Mouse (Mus musculus) kidney, postnatal 10 days (tissue): Measurements from ENCODE around the gene Ipcef1.

ENCODE experiments used
- DNase-seq: peaks from one replicate; pipeline ENCODE4 v3.0.0; 2021; ENCODE audit warnings: mixed read lengths

Ipcef1 gene

GRCm38 (mm10) chr10:7052315-7053017, at the start of gene Ipcef1:
TSS of gene Ipcef1 (minus strand) at chr10:7052478.
- DNase-seq: peak; percentile 17

DNA sequence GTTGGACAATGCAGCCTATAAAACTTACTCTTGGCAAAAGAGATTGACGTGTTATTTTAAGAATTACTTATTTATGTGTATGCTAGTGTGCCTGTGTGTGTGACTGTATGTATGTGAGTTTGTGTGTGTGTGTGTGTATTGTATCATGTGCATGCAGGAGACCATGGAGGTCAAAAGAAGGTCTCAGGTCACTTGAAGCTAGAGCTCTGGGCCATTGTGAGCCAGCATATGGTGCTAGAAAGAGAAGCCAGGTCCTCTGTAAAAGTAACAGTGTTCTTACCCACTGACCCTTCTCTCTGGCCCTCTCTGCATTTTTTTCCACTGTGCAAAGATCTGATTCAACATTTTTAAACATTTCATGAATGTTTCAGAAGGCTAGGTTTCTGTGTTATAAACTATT, 25.7 kb upstream of the Ipcef1 start:
- DNase-seq: no peak

GRCm38 (mm10) chr10:7077389-7077808, 25.1 kb upstream of the Ipcef1 start:
- DNase-seq: no peak

GRCm38 (mm10) chr10:7076662-7077211, 24.5 kb upstream of the Ipcef1 start:
- peak; percentile 60 for DNase-seq

DNA sequence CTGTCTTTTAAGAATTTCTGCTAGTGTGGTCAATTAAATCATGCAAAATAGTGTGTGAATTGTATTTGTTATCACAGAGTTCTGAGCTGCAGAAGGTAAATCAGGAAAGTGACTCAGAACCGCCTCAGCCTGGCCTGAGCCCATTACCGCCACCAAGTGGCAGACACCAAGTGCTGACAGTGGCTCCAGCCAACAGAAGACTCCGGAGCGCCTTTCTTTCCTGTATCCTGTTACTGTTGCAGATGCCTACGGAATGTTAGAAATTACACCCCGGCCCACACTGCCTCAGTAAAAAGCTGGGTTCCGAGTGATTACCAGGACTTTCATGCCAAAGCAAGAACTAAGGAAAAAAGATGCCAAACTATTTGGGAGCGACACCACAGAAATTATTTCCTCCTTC, 23.9 kb upstream of the Ipcef1 start:
- peak; percentile 89 for DNase-seq

GRCm38 (mm10) chr10:7075661-7076060, 23.4 kb upstream of the Ipcef1 start:
- DNase-seq: no peak

DNA sequence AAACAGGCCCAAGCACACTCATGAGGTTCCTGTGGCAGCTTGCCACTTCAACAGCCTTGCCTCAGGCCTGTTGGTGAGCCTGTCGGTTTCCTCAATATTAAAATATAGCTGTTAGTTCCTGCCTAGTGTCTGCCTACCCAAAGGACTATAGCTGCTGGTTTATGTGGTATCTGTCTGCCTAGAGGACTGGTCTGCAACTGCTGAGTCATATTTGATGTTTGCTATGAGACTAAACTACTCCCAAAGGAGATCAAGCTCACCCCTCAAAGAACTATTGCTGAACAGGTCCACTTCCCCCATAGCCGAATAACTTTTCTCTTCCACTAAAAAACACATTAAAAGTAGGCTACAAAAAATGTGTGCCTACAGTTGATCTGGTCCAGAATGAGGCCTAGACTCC, 22.0 kb upstream of the Ipcef1 start:
- DNase-seq: no peak

DNA sequence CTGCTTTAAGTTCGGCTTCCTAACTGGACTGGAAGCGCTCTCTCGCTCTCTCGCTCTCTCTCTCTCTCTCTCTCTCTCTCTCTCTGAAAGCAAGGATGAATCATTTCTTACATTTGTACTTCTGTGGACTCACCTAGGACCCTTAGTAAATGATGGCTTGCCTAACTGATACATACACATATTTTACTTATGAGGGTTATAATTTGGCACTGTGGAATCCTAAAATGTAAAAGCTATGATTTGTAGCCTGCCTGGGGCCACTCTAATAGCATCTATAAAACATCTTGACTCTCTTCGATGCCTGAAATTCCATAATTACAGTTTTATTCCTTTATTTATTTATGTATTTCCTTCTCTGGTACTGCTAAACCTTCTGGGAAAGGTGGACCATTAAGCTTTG, 18.6 kb upstream of the Ipcef1 start:
- no peak for DNase-seq

- no peak for DNase-seq
Measured at GRCm38 (mm10) chr10:7070100-7070835, 18.0 kb upstream of the Ipcef1 start.

- DNase-seq: no peak
Measured at GRCm38 (mm10) chr10:7069090-7069489, 16.8 kb upstream of the Ipcef1 start.

GRCm38 (mm10) chr10:7068608-7069007, 16.3 kb upstream of the Ipcef1 start:
- DNase-seq: no peak

GRCm38 (mm10) chr10:7063752-7064457, 11.6 kb upstream of the Ipcef1 start:
- no peak for DNase-seq

- DNase-seq: no peak
Measured at GRCm38 (mm10) chr10:7062993-7063392, 10.7 kb upstream of the Ipcef1 start.

DNA sequence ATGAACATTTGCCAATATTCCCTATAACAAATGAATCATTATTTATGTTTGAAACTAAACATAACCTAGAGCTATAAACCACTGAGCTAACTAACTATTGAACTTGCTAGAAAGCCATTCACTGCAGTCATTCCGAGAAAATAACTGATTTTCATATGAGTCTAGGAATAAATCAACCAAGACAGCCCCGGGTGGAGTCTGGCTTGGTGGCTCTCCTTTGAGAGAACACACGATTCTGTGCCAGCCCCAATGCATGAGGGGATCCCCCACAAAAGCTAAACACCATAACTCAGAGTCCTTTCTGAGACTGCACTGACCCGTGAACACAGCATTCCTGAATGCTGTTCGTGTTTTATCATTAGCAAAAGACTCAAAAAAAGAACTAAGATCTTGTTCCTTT, 8.0 kb upstream of the Ipcef1 start:
- no peak for DNase-seq

DNA sequence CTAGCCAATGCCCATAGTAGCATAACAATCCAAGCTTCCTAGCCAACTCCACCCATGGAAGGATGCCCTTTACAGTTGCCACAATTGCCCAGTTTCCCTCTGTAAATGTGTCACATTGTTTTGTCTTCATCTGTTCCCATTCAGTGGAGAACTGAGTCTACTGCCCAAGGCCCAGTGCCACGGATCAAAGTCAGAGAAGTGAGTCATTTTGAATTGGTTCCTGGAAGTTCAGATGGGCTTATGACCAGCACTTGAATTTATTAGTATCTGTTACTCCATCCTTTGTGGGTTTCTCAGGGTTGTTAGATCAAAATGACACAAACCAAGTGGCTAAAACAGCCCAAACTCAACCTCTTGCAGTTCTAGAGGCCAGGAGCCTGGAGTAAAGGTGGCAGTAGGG, 5.3 kb upstream of the Ipcef1 start:
- no peak for DNase-seq

GRCm38 (mm10) chr10:7054560-7055205, 2.4 kb upstream of the Ipcef1 start:
- DNase-seq: peak; percentile 25

DNA sequence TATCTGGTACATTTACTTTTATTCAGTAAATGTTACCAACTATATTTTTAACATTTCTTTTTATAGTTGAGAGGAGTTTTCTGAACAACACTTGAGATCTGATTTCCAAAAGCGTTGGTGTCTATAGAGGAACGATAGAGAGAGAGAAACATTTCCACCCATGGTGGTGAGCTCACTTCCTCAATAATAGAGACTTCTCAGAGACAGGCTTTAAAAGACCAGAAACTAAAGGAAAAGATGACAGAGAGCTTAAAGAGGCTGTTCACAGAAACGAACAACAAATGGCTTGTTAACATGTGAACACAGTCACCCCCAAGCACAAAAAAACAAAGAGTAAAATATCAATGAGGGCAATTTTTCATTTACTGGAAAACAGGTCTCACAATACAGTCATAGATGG, 2.4 kb downstream of the Ipcef1 start:
- no peak for DNase-seq

DNA sequence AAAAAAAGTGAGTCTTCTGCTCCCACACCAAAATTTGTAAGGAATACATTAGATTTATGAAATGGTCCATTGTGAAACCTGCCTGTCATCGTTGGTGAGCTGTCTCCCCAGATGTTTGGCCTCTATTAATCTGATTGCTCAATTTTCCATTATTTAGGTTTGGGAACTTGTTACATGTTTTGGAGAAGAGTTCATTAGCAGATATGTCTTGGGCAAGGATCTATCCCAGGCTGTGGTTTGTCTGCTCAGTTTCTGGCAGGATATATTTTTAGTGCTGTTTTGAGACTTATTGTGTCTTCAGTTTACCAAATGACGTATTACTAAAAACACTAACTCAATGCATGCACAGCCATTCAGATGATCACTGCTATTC, 4.4 kb downstream of the Ipcef1 start:
- no peak for DNase-seq

DNA sequence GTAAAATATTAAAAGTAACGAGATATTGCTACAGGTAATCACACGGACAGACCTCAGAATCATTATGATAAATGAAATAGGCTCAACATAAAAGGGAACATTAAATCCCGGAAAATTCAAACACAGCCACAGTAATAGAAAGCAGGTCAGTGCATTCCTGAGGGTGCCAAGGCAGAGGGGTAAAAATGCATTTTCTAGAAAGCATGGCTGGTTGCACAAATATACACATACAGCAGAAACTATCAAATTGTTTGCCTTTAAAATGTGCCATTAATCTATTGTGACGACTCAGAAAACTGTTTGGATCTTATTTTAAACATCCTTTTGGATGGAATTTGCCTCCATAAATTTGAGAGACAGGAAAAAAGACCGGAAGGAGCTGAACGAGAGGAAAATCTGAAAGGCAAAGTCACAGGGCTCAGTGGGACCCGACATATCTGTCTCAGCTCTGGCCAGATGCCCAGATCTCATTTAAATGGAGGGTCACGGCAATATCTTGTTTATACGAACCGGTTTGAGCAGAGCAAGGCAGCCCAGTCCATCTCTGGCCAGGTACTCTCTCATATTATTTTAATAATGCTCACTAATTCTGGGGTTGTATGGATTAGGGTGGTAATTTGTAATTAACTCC, 4.9 kb downstream of the Ipcef1 start:
- DNase-seq: peak; percentile 79

- peak; percentile 35 for DNase-seq
Measured at GRCm38 (mm10) chr10:7043896-7044295, 8.4 kb downstream of the Ipcef1 start.

DNA sequence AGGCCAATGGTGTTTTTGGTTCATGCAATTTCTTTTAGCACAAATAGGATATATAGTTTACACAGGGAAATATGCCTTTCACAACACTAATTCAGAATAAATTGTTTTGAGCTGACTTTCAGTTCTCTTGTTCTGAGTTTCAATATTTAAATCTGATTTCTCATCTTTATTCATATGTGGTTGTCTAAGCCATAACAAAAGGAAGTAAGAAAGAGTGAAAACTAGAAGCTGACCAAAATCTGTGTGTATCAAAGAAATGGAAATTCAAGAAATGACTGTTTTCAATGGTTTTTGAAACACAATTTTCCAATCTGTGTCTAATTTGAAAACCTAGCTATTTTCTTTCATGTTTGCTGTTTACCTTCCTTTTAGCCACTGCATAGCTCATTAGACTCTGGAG, 11.2 kb downstream of the Ipcef1 start:
- no peak for DNase-seq

- no peak for DNase-seq
Measured at GRCm38 (mm10) chr10:7037194-7037593, 15.1 kb downstream of the Ipcef1 start.

- peak; percentile 19 for DNase-seq
Measured at GRCm38 (mm10) chr10:7035547-7035946, 16.7 kb downstream of the Ipcef1 start.
